Mouse (Mus musculus) limb, embryonic 11.5 days (tissue): ENCODE measurements around the gene Commd8. TPM values are rescaled to one million over a fixed set of nuclear protein-coding genes. Genes with fewer than 3 reads are reported as not detected.
A peak's percentile ranks its signal among the peaks of the same experiment; 100 is the strongest.
"Not testable (repeated sequence)": the region's sequence is repeated elsewhere in the genome, so short reads cannot be mapped to it uniquely, and the experiment has no call there.

ENCODE experiments used
- ATAC-seq: fragments of 200-750 bp; cut with Nextera tagmentation; 2 replicates; pipeline ENCODE4 v1.8.0; 2017; ENCODE audit warnings: low read depth; ENCODE audit not compliant: insufficient number of reproducible peaks, low FRiP score, low TSS enrichment
- DNase-seq: peaks from one replicate; pipeline ENCODE4 v3.0.0-alpha.2; 2015; ENCODE audit warnings: low spot score
- H3K27ac ChIP-seq: fragments of 300-500 bp; sonication (generic); replicated peaks from 2 replicates; pipeline ENCODE4 v1.5.1; 2014; ENCODE audit warnings: low read depth, mild to moderate bottlenecking, low read length
- H3K27me3 ChIP-seq: fragments of 300-500 bp; sonication (generic); 2 replicates; pipeline ENCODE4 v1.6.1; 2014; ENCODE audit warnings: mild to moderate bottlenecking, low read length, mixed read lengths; ENCODE audit not compliant: control insufficient read depth, insufficient read depth
- H3K36me3 ChIP-seq: fragments of 300-500 bp; sonication (generic); 2 replicates; pipeline ENCODE4 v1.6.1; 2014; ENCODE audit warnings: mild to moderate bottlenecking, low read length, moderate library complexity, mixed read lengths; ENCODE audit not compliant: control insufficient read depth, insufficient read depth
- H3K4me1 ChIP-seq: fragments of 300-500 bp; sonication (generic); 2 replicates; pipeline ENCODE4 v1.6.1; 2014; ENCODE audit warnings: low read length, mixed read lengths; ENCODE audit not compliant: control insufficient read depth, insufficient read depth
- H3K4me2 ChIP-seq: fragments of 300-500 bp; sonication (generic); 2 replicates; pipeline ENCODE4 v1.6.1; 2014; ENCODE audit warnings: low read depth, mild to moderate bottlenecking, moderate library complexity; ENCODE audit not compliant: severe bottlenecking
- H3K4me3 ChIP-seq: fragments of 300-500 bp; sonication (generic); 2 replicates; pipeline ENCODE4 v1.5.1; 2014; ENCODE audit warnings: low read depth, low read length
- H3K9ac ChIP-seq: fragments of 300-500 bp; sonication (generic); 2 replicates; pipeline ENCODE4 v1.6.1; 2014; ENCODE audit warnings: mild to moderate bottlenecking, low read length
- H3K9me3 ChIP-seq: fragments of 300-500 bp; sonication (generic); 2 replicates; pipeline ENCODE4 v1.6.1; 2016; ENCODE audit warnings: low read length; ENCODE audit not compliant: control insufficient read depth
- WGBS: fragments of 180-500 bp; shearing (Covaris S2); extraction: QIAGEN DNeasy Blood & Tissue Kit; methylation state at CpG from one replicate; pipeline ENCODE4 v1.1.7; 2014; 5-methylcytosine and 5-hydroxymethylcytosine counted together
- polyA plus RNA-seq: library from polyadenylated mRNA; unstranded; fragments of >200 nt; fragmentation: Nextera tagmentation; extraction: Ambion mirVana; gene quantifications from 2 replicates; pipeline ENCODE4 v1.2.1, GENCODE M21; 2014

Commd8 gene
- polyA plus RNA-seq, 1 experiment from 2014 or later, result 170 TPM

DNA sequence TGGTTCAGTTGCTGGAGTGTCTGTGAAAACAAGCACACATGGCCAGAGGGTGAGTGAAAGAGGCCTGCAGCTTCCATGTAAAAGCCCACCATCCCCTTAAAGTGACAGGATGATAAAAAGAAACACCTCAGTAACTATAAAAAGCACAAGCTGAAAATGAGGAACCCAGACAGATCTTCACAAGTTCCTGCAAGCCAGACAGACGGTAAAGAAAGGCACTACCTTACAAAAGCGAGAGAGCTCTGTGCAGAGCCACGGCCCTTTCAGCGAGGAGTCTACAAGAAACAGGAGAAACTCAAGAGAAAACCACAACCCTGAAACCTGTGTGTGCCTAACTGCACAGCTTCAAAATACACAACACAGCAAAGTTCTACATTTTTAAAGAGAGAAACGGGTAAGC lies 5.1 kb downstream of the Commd8 start:
- Histone ChIP-seq H3K9ac (no peak overlapping the region), H3K9me3 (no peaks in the 10 kb centered on the region), H3K4me3 (no peak overlapping the region), H3K4me2 (no peak overlapping the region), H3K4me1 (peaks cover 8% of the 10 kb centered on the region), H3K27me3 (no peaks in the 10 kb centered on the region), H3K27ac (no peak overlapping the region), H3K36me3 (peaks cover 10% of the 10 kb centered on the region; the same call in 1 of the 2 replicates)
- WGBS, result 83% methylated on average over 5 of the region's 5 CpGs
- no peak for ATAC-seq
- no peak for DNase-seq

DNA sequence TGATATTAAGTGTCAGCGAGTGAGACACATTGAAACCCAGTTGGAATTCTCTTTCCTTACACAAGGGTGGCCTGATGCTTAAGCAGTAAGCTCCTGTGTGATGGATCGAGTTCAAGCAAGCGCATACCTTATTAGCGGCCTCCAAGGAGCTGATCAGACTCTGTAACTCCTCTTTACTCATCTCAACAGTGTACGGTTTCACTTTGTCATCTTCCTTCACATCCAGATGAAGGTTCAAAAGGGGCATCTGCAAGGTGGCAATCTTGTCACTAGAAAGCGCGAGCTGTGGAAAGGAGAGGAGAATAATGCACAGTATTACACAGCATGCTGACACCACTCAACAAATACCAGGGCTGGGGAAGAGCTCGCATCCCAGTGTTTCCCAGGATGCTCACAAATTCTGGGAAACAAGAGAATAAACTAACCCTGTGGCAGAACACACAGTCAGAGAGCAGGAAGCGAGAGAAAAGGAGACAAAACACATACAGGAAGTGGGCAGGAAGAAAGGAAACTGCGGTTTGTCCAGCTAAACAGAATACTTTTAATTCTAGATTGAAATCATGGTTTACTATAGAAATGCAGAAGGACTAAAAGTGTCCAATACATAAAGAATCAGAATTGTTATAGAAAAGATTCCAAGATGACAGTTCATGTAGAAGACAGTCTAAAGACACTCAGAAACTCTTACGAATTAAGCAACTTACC lies 7.1 kb downstream of the Commd8 start:
- H3K36me3 ChIP-seq, result peaks cover 10% of the 10 kb centered on the region; the same call in 1 of the 2 replicates
- no peak overlapping the region for H3K4me3 ChIP-seq
- DNase-seq (no peak), ATAC-seq (no peak)
- no peak overlapping the region for H3K9ac ChIP-seq
- no peak overlapping the region for H3K4me2 ChIP-seq
- H3K4me1 ChIP-seq, result no peaks in the 10 kb centered on the region
- H3K9me3 ChIP-seq, result no peaks in the 10 kb centered on the region
- H3K27me3 ChIP-seq, result no peaks in the 10 kb centered on the region
- H3K27ac ChIP-seq, result no peak overlapping the region
- 91% methylated on average over 11 of the region's 11 CpGs for WGBS

DNA sequence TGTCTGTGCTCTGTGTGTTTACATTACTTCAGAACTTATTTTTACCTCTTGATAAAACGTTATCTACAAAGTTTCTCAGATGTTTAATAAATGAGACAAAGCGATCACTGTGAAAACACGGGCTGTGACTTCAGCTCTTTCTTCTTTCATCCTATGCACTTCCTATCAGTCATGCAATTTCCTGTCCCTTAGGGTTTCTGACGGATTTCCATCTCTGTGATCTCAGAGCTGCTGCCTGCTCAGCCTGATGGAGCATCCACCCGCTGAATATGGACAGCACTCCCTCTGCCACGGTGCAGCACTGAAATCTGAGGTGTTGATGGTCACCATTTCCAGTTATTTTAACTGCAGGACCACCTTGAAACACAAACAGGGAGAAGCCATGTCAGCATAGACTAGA lies 8.5 kb downstream of the Commd8 start:
- Histone ChIP-seq H3K27ac (no peak overlapping the region), H3K36me3 (peaks cover 10% of the 10 kb centered on the region; the same call in 1 of the 2 replicates), H3K4me2 (no peak overlapping the region), H3K27me3 (no peaks in the 10 kb centered on the region), H3K9ac (no peak overlapping the region), H3K4me3 (no peak overlapping the region), H3K9me3 (no peaks in the 10 kb centered on the region), H3K4me1 (no peaks in the 10 kb centered on the region)
- ATAC-seq, result no peak
- DNase-seq, result no peak
- 82% methylated on average over 6 of the region's 6 CpGs for WGBS

DNA sequence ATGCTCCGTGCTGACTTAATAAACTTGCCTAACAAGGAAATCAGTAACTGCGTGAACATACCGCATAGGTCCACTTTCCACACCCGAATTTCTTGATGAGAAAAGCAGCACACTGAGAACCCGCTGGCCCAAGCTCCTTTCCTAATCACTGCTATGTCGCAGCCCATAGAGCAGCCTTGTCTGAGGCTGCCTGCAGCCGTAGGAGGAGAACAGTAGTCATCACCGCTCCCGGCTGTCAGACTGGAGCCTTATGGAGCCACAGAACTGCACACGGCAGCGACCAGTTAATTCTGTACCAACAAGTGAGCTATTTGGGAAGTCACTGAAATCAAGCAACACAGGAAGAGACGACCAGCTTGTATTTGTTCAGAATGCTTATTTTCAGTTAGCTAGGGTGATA lies 9.3 kb downstream of the Commd8 start:
- Histone ChIP-seq H3K4me2 (no peak overlapping the region), H3K27ac (no peak overlapping the region), H3K36me3 (peaks cover 10% of the 10 kb centered on the region; the same call in 1 of the 2 replicates), H3K9me3 (no peaks in the 10 kb centered on the region), H3K4me3 (no peak overlapping the region), H3K4me1 (no peaks in the 10 kb centered on the region), H3K27me3 (no peaks in the 10 kb centered on the region), H3K9ac (no peak overlapping the region)
- ATAC-seq (no peak), DNase-seq (no peak)
- 93% methylated on average over 12 of the region's 12 CpGs for WGBS

DNA sequence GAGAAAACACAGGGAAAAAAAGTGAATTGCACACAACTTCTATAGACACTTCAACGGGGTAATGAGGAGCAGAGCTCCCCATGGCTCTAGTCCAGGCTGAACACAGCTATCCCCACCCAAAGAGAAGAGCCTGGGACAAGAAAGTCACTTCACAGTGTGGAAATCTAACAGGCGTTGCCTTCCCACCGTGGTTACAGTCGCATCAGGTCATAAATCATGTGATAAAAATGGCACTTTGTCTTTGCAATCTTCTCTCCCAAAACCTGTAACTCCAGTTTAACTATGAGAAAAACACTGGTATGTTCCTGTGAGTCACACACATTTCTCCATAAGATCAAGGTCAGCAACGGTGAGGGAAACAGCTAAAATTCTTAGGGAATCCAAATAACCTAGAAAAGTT lies 11.4 kb downstream of the Commd8 start:
- ATAC-seq, result no peak
- no peak overlapping the region for H3K4me3 ChIP-seq
- DNase-seq, result no peak
- H3K27ac ChIP-seq, result no peak overlapping the region
- H3K4me1 ChIP-seq, result no peaks in the 10 kb centered on the region
- no peak overlapping the region for H3K4me2 ChIP-seq
- no peaks in the 10 kb centered on the region for H3K27me3 ChIP-seq
- WGBS, result 78% methylated on average over 5 of the region's 5 CpGs
- H3K36me3 ChIP-seq, result peaks cover 7% of the 10 kb centered on the region; the same call in 1 of the 2 replicates
- H3K9ac ChIP-seq, result no peak overlapping the region
- H3K9me3 ChIP-seq, result no peaks in the 10 kb centered on the region

DNA sequence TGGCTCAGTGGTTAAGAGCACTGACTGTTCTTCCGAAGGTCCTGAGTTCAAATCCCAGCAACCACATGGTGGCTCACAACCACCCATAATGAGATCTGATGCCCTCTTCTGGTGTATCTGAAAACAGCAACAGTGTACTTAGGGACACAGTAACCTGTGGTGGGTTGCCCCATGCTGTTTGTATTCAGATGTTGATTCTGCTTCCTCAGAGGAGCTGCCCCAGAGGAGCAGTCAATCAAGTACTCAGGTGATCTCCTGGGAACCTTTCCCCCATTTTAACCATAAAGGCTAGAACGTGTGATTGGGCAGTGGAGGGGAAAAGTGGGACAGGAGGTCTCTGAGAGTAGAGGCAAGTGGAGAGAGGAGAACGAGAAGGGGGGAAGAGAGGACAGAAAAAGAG lies 12.3 kb downstream of the Commd8 start:
- not testable (repeated sequence) for H3K4me2 ChIP-seq, ATAC-seq, H3K4me1 ChIP-seq, DNase-seq, H3K9ac ChIP-seq, H3K27me3 ChIP-seq, H3K9me3 ChIP-seq, H3K4me3 ChIP-seq, H3K36me3 ChIP-seq, H3K27ac ChIP-seq
- WGBS, result 83% methylated on average over 3 of the region's 3 CpGs

DNA sequence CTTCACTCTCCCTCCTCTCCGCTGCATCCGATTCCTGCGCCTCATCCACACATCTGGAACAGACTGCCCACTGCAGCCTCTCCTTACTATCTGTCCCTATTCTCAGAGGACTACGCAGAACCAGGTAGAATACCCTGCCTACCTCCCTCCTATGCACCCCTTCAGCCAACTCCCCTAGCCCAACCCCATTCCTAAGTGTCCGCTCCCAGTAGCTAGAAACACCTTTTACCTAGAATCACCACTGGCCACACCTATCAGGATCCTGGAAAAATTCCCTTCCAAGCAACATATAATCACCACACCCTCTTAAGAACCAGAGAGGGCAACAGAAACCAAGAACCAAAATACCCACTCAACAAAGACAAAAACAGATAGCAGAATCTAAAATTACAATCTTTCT lies 17.1 kb downstream of the Commd8 start:
- H3K4me1 ChIP-seq, result no peaks in the 10 kb centered on the region
- H3K9me3 ChIP-seq, result no peaks in the 10 kb centered on the region
- H3K4me2 ChIP-seq, result no peak overlapping the region
- no peak overlapping the region for H3K9ac ChIP-seq
- H3K4me3 ChIP-seq, result no peak overlapping the region
- ATAC-seq (no peak), DNase-seq (no peak)
- no peaks in the 10 kb centered on the region for H3K36me3 ChIP-seq
- no peak overlapping the region for H3K27ac ChIP-seq
- WGBS, result 97% methylated on average over 5 of the region's 5 CpGs
- H3K27me3 ChIP-seq, result no peaks in the 10 kb centered on the region

DNA sequence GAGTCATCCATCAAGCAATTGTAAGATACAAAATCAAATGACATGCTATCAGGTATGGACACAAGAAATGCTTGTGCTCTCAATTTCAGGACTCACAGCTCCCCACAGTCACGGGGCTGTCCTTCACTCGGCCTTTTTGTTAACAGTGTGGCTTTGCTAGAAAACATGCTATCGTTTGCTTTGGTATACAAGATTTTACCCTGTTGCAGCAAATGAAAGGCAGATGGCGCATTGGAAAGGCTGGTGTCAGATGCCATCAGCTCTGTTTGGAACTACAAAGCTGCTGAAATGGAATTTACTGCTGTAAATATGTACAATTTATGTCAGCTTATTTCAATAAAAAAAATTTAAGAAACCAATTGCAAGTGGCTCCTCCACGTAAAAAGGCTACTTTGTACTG lies 19.3 kb downstream of the Commd8 start:
- Histone ChIP-seq H3K27me3 (no peaks in the 10 kb centered on the region), H3K9me3 (no peaks in the 10 kb centered on the region), H3K4me2 (no peak overlapping the region), H3K9ac (no peak overlapping the region), H3K27ac (no peak overlapping the region), H3K4me3 (no peak overlapping the region), H3K4me1 (no peaks in the 10 kb centered on the region), H3K36me3 (no peaks in the 10 kb centered on the region)
- 49% methylated on average over 5 of the region's 5 CpGs for WGBS
- ATAC-seq, result no peak
- DNase-seq, result peak; percentile 31

DNA sequence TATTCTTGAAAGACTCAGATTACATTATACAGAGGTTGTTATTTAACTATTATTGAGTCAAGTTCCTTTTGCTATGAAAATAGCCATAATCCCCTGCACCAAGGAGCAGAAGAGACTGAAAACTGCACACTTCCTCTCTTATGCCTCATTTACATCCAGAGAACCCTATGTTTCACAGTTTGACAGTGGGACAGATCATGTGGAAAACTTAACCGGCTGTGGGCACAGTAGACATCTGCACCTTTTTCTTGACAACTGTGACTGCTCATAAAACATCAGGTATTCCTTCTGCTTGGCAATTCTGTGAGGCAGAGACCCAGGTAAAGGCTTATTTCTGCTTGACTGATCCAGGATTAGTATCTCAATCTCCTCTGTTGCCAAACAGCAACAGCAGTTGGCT lies 28.4 kb downstream of the Commd8 start:
- H3K27me3 ChIP-seq, result no peaks in the 10 kb centered on the region
- no peak overlapping the region for H3K27ac ChIP-seq
- H3K4me1 ChIP-seq, result no peaks in the 10 kb centered on the region
- H3K4me2 ChIP-seq, result no peak overlapping the region
- ATAC-seq (no peak), DNase-seq (no peak)
- no peak overlapping the region for H3K9ac ChIP-seq
- H3K4me3 ChIP-seq, result no peak overlapping the region
- H3K9me3 ChIP-seq, result no peaks in the 10 kb centered on the region
- 82% methylated on average over 1 of the region's 1 CpGs for WGBS
- no peaks in the 10 kb centered on the region for H3K36me3 ChIP-seq
